Mouse (Mus musculus): ENCODE data around the gene Srgap1. TPM values are rescaled to one million over a fixed set of nuclear protein-coding genes. Genes with fewer than 3 reads are reported as not detected.

Gene Srgap1
- polyA plus RNA-seq, 1 experiment from 2014 or later: 16.4 TPM

- Histone ChIP-seq H3K4me2 (no peak overlapping the region), H3K27me3 (no peaks in the 10 kb centered on the region), H3K27ac (peak overlapping the region; percentile 41; the same call in 1 of the 2 replicates), H3K36me3 (no peaks in the 10 kb centered on the region), H3K4me1 (peaks cover 38% of the 10 kb centered on the region), H3K9me3 (replicated peaks) (no peaks in the 10 kb centered on the region), H3K9ac (no peak overlapping the region), H3K4me3 (replicated peaks) (no peak overlapping the region)
- 86% methylated on average over 3 of the region's 3 CpGs for WGBS
- ATAC-seq (replicated peaks; ENCODE audit: low FRiP score): no peak
Observed at GRCm38 (mm10) chr10:122016631-122017030, 30.5 kb downstream of the Srgap1 start.

- ATAC-seq (replicated peaks; ENCODE audit: low FRiP score): no peak
- H3K4me3 ChIP-seq (replicated peaks): no peak overlapping the region
- no peaks in the 10 kb centered on the region for H3K27me3 ChIP-seq
- H3K4me1 ChIP-seq: peaks cover 30% of the 10 kb centered on the region
- no peaks in the 10 kb centered on the region for H3K9me3 ChIP-seq (replicated peaks)
- WGBS: 81% methylated on average over 6 of the region's 6 CpGs
- no peak overlapping the region for H3K27ac ChIP-seq
- no peaks in the 10 kb centered on the region for H3K36me3 ChIP-seq
- H3K4me2 ChIP-seq: no peak overlapping the region
- no peak overlapping the region for H3K9ac ChIP-seq
Observed at GRCm38 (mm10) chr10:122012321-122012720, 34.8 kb downstream of the Srgap1 start.

- Histone ChIP-seq H3K36me3 (no peaks in the 10 kb centered on the region), H3K4me3 (replicated peaks) (no peak overlapping the region), H3K4me1 (peaks cover 19% of the 10 kb centered on the region), H3K9ac (no peak overlapping the region), H3K27ac (peak overlapping the region; percentile 72), H3K9me3 (replicated peaks) (no peaks in the 10 kb centered on the region), H3K27me3 (no peaks in the 10 kb centered on the region), H3K4me2 (peak overlapping the region; percentile 27; the same call in 1 of the 2 replicates)
- peak; percentile 61; the same call in 1 of the 2 replicates for ATAC-seq (replicated peaks; ENCODE audit: low FRiP score)
- WGBS: 33% methylated on average over 12 of the region's 12 CpGs
Observed at GRCm38 (mm10) chr10:122008731-122009391, 38.3 kb downstream of the Srgap1 start.

GRCm38 (mm10) chr10:122008370-122008730 lies 38.8 kb downstream of the Srgap1 start:
- WGBS: 24% methylated on average over 2 of the region's 2 CpGs
- ATAC-seq (replicated peaks; ENCODE audit: low FRiP score): 0 out of 2 replicates have a peak, but pooled peaks have one; percentile 37
- no peaks in the 10 kb centered on the region for H3K9me3 ChIP-seq (replicated peaks)
- H3K4me3 ChIP-seq (replicated peaks): no peak overlapping the region
- no peaks in the 10 kb centered on the region for H3K27me3 ChIP-seq
- H3K9ac ChIP-seq: no peak overlapping the region
- no peak overlapping the region for H3K4me2 ChIP-seq
- H3K4me1 ChIP-seq: peaks cover 19% of the 10 kb centered on the region
- H3K27ac ChIP-seq: peak overlapping the region; percentile 72
- H3K36me3 ChIP-seq: no peaks in the 10 kb centered on the region

- Histone ChIP-seq H3K36me3 (no peaks in the 10 kb centered on the region), H3K9ac (no peak overlapping the region), H3K4me2 (no peak overlapping the region), H3K9me3 (replicated peaks) (no peaks in the 10 kb centered on the region), H3K4me1 (peaks cover 19% of the 10 kb centered on the region), H3K27me3 (no peaks in the 10 kb centered on the region), H3K4me3 (replicated peaks) (no peak overlapping the region), H3K27ac (peak overlapping the region; percentile 64; the same call in 1 of the 2 replicates)
- 63% methylated on average over 5 of the region's 5 CpGs for WGBS
- peak; percentile 41; the same call in 1 of the 2 replicates for ATAC-seq (replicated peaks; ENCODE audit: low FRiP score)
Observed at GRCm38 (mm10) chr10:122006606-122007005, 40.5 kb downstream of the Srgap1 start.

GRCm38 (mm10) chr10:122006151-122006550 lies 41.0 kb downstream of the Srgap1 start:
- no peak overlapping the region for H3K4me2 ChIP-seq
- no peak overlapping the region for H3K4me3 ChIP-seq (replicated peaks)
- H3K36me3 ChIP-seq: no peaks in the 10 kb centered on the region
- no peak overlapping the region for H3K9ac ChIP-seq
- H3K27ac ChIP-seq: peak overlapping the region; percentile 64; the same call in 1 of the 2 replicates
- 74% methylated on average over 6 of the region's 6 CpGs for WGBS
- ATAC-seq (replicated peaks; ENCODE audit: low FRiP score): no peak
- peaks cover 22% of the 10 kb centered on the region for H3K4me1 ChIP-seq
- H3K9me3 ChIP-seq (replicated peaks): no peaks in the 10 kb centered on the region
- no peaks in the 10 kb centered on the region for H3K27me3 ChIP-seq

GRCm38 (mm10) chr10:122005560-122005959 lies 41.6 kb downstream of the Srgap1 start:
- H3K4me1 ChIP-seq: peaks cover 23% of the 10 kb centered on the region
- no peak overlapping the region for H3K9ac ChIP-seq
- ATAC-seq (replicated peaks; ENCODE audit: low FRiP score): no peak
- no peaks in the 10 kb centered on the region for H3K9me3 ChIP-seq (replicated peaks)
- H3K27me3 ChIP-seq: no peaks in the 10 kb centered on the region
- no peak overlapping the region for H3K4me3 ChIP-seq (replicated peaks)
- 37% methylated on average over 6 of the region's 6 CpGs for WGBS
- no peak overlapping the region for H3K27ac ChIP-seq
- no peak overlapping the region for H3K4me2 ChIP-seq
- H3K36me3 ChIP-seq: no peaks in the 10 kb centered on the region

- H3K27ac ChIP-seq: no peak overlapping the region
- no peak overlapping the region for H3K4me2 ChIP-seq
- no peaks in the 10 kb centered on the region for H3K27me3 ChIP-seq
- H3K9me3 ChIP-seq (replicated peaks): no peaks in the 10 kb centered on the region
- no peaks in the 10 kb centered on the region for H3K36me3 ChIP-seq
- H3K9ac ChIP-seq: no peak overlapping the region
- ATAC-seq (replicated peaks; ENCODE audit: low FRiP score): no peak
- peaks cover 18% of the 10 kb centered on the region for H3K4me1 ChIP-seq
- H3K4me3 ChIP-seq (replicated peaks): no peak overlapping the region
- WGBS: 56% methylated on average over 6 of the region's 6 CpGs
Observed at GRCm38 (mm10) chr10:122002930-122003329, 44.2 kb downstream of the Srgap1 start.

GRCm38 (mm10) chr10:121998806-121999205 lies 48.3 kb downstream of the Srgap1 start:
- H3K4me3 ChIP-seq (replicated peaks): no peak overlapping the region
- WGBS: 75% methylated on average over 7 of the region's 7 CpGs
- no peak overlapping the region for H3K9ac ChIP-seq
- H3K4me1 ChIP-seq: peaks cover 15% of the 10 kb centered on the region
- no peaks in the 10 kb centered on the region for H3K36me3 ChIP-seq
- H3K27me3 ChIP-seq: no peaks in the 10 kb centered on the region
- H3K4me2 ChIP-seq: no peak overlapping the region
- no peak overlapping the region for H3K27ac ChIP-seq
- no peaks in the 10 kb centered on the region for H3K9me3 ChIP-seq (replicated peaks)
- ATAC-seq (replicated peaks; ENCODE audit: low FRiP score): no peak

GRCm38 (mm10) chr10:121996500-121996899 lies 50.6 kb downstream of the Srgap1 start:
- no peak for ATAC-seq (replicated peaks; ENCODE audit: low FRiP score)

GRCm38 (mm10) chr10:121995448-121995847 lies 51.7 kb downstream of the Srgap1 start:
- ATAC-seq (replicated peaks; ENCODE audit: low FRiP score): no peak
- Histone ChIP-seq H3K9ac (no peak overlapping the region), H3K4me2 (no peak overlapping the region), H3K27ac (no peak overlapping the region), H3K27me3 (no peaks in the 10 kb centered on the region), H3K4me1 (peaks cover 18% of the 10 kb centered on the region), H3K9me3 (replicated peaks) (no peaks in the 10 kb centered on the region), H3K4me3 (replicated peaks) (no peak overlapping the region), H3K36me3 (no peaks in the 10 kb centered on the region)
- 61% methylated on average over 4 of the region's 4 CpGs for WGBS

More at GRCm38 (mm10) chr10:121996500-121996899, 50.6 kb downstream of the Srgap1 start:
- no peak overlapping the region for H3K9ac ChIP-seq
- H3K9me3 ChIP-seq (replicated peaks): no peaks in the 10 kb centered on the region
- H3K4me2 ChIP-seq: no peak overlapping the region
- H3K27me3 ChIP-seq: no peaks in the 10 kb centered on the region
- no peak overlapping the region for H3K4me3 ChIP-seq (replicated peaks)
- no peaks in the 10 kb centered on the region for H3K36me3 ChIP-seq
- WGBS: 66% methylated on average over 4 of the region's 4 CpGs
- H3K27ac ChIP-seq: no peak overlapping the region
- peaks cover 22% of the 10 kb centered on the region for H3K4me1 ChIP-seq

GRCm38 (mm10) chr10:121994660-121995059 lies 52.5 kb downstream of the Srgap1 start:
- Histone ChIP-seq H3K27me3 (no peaks in the 10 kb centered on the region), H3K9me3 (replicated peaks) (no peaks in the 10 kb centered on the region), H3K27ac (no peak overlapping the region), H3K36me3 (no peaks in the 10 kb centered on the region), H3K9ac (no peak overlapping the region), H3K4me2 (no peak overlapping the region), H3K4me3 (replicated peaks) (no peak overlapping the region), H3K4me1 (peaks cover 17% of the 10 kb centered on the region)
- ATAC-seq (replicated peaks; ENCODE audit: low FRiP score): no peak
- WGBS: 62% methylated on average over 5 of the region's 5 CpGs

GRCm38 (mm10) chr10:121992609-121993008 lies 54.5 kb downstream of the Srgap1 start:
- Histone ChIP-seq H3K9me3 (replicated peaks) (no peaks in the 10 kb centered on the region), H3K27ac (no peak overlapping the region), H3K4me3 (replicated peaks) (no peak overlapping the region), H3K9ac (no peak overlapping the region), H3K36me3 (no peaks in the 10 kb centered on the region), H3K4me2 (no peak overlapping the region), H3K27me3 (no peaks in the 10 kb centered on the region), H3K4me1 (peaks cover 7% of the 10 kb centered on the region; the same call in 1 of the 2 replicates)
- WGBS: 50% methylated on average over 8 of the region's 8 CpGs
- no peak for ATAC-seq (replicated peaks; ENCODE audit: low FRiP score)
